Mouse (Mus musculus) forelimb bud, embryonic 11.5 days (tissue): Measurements from ENCODE around the gene Cuedc2.

Experiments
- DNase-seq: peaks from one replicate; pipeline ENCODE4 v3.0.0-alpha.2; 2012; ENCODE audit warnings: low read depth, low spot score

The Cuedc2 gene

DNA sequence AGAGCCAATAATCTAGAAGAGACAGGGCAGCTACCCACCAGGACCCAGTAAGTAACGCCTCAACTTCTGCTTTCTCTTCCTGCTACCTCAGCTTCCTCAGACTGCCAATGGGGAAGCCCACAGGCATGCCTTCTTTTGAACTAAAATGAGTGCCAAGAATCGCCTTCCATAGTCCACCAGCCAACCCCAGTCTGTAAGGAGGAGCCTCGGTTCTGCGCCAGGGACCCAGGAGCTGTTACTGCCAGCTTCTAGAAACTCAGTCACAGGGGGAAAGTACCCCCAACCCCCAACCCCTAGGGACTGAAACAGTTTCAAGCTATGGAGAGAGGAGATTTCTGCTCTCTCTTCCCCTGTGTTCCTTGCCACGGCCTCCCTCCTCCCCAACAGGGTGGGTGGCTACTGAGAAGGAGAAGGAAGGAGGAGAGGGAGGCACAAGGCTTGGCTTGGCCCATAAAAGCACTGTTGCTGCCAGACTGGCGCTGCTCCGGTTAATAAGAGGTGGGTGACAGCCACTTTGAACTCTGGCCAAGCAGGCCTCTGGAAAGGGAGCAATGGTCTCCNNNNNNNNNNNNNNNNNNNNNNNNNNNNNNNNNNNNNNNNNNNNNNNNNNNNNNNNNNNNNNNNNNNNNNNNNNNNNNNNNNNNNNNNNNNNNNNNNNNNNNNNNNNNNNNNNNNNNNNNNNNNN lies 927 bp upstream of the Cuedc2 start:
- DNase-seq = no peak

DNA sequence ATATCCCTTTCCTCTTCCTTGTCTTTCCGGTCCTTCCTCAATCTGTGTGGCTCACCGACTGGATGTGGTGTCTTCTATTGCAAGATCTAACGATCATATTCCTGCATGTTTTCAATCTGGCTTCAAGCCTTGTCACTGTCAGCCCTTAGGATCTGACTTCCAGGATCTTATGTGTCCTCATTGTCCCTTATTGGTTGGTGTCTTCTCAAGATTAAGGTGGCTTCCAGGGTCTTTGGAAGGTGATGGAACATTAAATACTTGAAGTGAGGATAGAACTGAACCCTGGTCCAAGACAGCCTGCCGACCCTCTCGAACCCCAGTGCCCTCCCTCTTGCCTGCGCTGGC lies 412 bp upstream of the Cuedc2 start:
- DNase-seq = no peak

DNA sequence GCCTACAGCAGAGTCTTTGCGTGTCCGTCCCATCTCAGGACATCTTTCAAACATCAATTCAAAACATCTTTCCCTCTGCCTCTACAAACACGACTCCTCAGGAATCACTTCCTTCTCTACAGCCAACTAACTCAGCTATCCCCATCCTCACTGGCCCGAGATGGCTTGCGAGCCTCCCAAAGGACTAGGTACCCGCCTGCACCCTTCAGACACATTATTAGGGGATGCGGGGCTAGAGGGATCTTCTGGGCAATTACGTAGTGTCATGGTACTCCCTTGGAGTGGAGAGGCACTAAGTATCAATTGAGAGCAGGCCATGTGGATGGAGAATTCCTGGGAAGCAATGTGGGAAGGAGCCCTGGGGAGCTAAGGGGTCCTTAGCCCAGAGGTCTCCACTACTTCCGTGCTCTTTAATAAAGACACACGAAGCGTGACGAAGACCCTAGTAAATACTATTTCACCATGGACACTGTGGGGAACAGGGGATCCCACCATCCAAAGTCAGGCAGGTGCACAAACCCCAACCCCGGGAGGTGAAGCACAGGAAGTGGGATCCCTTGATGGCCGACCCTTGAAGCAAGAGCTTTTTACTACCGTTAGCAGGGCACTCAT lies 677 bp downstream of the Cuedc2 start:
- no peak for DNase-seq

DNA sequence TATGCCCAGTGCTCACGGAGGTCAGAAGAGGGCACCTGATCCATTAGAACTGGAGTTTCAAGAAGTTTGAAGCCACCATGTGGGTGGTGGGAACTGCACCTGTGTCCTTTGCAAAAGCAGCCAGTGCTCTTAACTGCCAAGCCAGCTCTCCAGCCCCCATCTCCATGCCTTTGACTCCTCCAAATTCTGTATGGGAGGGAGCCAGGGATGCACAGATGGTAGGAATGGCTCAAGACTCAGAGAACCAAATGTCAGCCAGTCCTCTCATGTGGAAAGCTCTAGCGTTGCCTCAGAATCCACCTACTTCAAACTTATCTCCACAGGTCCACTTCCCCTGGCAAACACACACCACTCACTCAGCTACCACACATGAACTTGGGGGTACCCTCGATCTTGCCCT lies 4.6 kb downstream of the Cuedc2 start:
- no peak for DNase-seq

DNA sequence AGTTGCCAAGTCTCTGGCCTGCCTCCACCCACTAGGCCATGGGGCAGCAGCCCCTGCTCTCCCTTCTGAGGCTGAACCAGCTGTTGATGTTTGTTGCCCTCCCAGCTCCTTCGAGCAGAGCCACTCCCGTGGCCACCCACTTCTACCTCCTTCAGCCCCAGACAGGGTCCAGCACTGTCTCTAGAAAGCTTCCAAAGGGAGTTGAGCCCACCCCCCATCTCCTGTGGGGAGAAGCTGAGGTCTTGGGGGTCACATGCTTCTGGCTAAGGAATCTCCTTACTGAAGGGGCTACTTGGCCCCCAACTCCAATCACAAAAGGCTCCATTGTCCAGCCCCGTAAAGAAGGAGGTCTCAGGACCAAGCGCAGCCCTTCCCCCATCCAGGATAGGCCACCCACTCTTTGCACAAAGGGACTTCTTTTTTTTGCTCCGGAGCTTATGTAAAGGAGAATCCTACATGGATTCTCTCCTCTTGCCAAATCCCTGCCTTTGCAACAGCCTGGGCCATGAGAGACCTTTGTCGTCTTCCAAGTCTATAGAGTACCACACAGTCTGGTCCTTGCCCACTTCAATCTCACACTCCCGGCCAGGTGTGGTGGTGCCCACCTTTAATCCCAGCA lies 5.7 kb downstream of the Cuedc2 start:
- DNase-seq = no peak

DNA sequence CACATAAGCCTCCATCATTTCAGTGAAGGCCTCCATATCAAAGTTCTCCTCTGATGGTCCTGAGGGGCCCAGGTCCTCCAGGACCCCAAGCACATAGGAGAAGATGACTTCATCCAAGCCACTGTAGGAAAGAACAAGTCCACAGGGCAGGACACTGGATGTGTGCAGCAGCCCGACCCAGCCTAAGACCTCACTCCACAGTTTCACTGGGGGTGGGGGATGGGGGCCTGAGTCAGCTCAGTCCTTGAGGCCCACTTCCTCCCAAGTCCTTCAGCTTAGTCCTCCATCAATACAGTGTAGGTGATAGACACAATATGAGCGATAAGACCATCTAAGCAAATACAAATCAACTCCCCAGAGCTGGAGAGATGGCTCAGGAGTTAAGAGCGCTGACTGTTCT lies 6.6 kb downstream of the Cuedc2 start:
- no peak for DNase-seq

DNA sequence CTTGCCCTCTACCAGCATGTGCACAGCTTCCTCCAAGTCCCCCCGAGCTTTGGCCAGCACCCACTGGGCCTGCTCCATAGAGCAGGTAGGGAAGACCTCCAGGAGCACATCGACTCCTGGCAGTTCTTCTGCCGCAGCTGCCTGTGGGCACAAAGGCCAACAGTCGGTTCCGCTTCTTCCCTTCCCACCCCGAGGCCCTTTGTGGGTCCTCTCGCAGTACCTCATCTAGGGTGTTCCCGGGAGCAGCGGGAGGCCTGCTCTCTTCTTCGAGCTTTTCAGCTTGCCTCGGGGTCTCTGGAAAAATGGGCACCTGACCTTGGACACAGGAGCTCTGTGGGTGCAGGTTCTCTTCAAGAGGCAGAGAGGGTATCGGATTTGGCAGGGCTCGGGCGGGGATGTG lies 7.2 kb downstream of the Cuedc2 start:
- no peak for DNase-seq

DNA sequence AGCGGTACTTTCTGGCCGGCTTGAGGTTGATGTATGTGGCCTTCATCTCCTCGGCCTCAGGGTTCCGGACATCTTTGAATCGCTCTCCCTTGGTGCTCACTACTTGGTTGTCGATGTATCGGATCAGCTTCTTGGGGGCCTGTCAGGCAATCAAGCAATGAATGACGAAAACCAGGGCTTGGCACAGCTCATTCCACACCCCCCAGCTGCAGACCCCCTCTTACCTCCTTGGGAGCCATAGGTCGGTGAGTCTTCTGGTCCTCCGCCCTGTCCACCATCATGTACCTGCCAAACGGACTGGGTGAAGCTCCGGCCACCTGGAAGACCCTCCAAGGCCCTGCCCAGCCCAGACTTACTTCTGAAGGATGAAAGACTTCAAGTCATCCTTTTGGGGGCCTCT lies 7.8 kb downstream of the Cuedc2 start:
- no peak for DNase-seq

DNA sequence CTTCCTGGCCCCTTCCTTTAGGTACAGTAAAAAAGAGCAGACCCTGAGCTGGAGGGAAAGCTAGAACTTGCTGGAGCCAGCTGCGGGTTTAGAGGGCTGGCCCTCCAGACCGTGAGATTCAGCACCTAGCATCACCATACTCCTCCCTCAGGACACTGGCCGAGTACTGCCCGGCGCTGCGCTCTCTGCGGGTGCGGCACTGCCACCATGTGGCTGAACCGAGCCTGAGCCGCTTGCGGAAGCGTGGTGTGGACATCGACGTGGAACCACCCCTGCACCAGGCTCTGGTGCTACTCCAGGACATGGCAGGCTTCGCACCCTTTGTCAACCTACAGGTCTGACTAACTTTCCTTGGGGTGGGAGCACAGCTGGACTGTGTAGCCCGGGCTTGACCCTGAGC lies 8.6 kb downstream of the Cuedc2 start:
- peak; percentile 74 for DNase-seq

DNA sequence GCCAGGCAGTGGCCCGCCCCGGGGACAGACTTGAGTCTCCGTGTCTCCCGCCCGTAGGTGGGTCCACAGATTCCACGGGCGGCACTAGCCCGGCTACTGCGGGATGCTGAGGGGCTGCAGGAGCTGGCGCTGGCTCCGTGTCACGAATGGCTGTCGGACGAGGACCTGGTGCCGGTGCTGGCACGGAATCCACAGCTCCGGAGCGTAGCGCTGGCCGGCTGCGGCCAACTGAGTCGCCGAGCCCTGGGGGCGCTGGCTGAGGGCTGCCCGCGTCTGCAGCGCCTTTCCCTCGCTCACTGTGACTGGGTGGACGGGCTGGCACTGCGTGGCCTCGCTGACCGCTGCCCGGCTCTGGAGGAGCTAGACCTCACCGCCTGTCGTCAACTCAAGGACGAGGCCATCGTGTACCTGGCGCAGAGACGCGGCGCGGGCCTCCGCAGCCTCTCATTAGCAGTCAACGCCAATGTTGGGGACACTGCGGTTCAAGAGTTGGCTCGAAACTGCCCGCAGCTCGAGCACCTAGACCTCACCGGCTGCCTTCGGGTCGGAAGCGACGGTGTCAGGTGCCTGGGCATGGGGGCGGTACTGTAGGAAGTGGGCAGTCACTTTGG lies 9.4 kb downstream of the Cuedc2 start:
- DNase-seq = no peak

DNA sequence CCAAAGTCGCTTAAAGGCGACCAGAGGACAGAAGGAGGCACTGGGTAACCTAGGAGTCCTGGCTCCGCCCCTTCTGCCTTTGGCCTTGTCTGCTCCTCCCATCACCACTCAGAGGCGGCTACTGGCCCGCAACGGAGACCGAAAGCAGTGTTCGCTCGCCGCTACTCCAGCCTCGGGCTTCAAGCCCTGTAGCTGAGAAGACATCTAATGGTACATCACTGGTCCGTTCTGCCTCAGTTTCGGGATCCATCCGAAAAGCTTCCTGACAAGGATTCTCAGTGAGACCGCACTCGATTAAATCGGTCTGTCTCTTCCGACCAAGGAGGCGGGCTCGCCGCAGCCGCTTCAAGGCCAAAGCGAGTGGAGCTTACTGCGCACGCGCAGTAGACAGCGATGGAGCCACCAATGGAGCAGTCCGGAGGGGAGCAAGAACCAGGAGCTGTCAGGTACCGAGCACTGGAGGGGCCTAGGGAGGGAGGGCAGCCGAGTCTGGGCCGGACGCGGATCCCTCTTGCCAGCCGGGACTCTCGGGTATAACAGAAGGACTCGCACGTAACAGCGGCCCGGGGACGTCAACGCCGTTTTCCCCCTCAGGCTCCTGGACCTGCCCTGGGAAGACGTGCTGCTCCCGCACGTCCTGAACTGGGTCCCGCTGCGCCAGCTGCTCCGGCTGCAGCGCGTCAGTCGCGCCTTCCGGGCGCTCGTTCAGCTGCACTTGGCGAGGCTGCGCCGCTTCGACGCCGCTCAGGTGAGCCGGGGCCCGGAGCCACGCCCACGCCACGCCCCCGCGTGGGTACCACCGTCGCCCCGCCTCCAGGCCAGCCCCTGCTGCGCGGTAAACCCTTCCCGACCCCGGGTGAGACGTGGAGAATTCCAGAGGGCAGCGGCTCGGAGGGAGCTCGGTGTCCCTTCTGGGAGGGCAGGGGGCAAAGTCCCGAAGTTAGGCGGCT lies 10.1 kb downstream of the Cuedc2 start, which contains the start of gene Fbxl15:
Gene Fbxl15, plus strand, starts transcription at position 104 of the 950 bp plus-strand sequence.
- DNase-seq = peak; percentile 97

DNA sequence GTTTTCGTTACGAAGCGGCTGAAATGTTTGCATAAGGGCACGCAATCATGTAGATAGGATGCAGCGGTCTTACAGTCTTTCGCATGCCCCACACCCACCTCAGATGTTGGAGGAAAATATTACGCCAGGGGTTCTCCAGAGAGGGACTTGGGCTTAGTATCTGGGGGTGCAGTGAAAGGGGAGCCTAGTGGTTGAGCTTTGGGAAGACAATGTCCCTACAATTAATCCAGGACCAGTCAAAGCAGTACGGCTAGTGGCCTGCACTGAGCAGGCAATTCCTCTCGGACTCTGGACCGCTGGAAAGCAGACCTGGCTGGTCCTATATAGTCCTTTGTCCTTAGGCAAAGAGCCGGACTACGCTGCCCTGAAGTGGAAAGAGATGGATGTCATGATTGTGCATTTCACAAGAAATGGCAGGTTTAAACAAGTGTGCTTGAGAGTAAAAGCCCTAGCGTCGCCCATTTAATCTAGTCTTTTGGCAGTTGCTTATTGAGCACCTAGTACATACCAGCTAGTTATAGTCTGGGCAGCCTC lies 10.9 kb downstream of the Cuedc2 start:
- no peak for DNase-seq

DNA sequence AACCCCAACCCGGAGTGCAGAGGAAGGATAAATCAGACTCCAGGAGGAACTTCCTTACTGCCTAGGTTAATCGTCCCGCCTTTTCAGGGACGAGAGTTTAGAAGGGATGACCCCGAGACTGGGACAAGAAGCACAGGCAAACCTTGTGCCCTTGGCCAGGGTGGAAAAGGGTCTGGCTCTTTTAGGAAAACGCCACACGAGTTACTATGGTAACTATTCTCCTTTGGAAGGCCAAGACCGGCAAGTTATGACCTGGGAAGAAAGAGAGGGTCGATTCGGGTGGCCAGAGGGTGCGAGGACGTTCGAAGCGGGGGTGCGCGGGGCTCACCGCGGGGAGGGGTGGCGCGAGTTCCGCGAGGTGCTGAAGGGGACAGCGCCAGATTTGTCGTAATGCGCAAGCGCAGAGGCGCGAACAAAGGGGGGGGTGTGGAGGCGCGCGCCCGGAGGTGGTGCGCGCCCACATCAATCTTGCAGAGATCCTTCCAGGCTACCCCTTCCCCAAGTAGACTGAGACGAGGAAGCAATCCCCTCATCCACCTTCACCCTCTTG lies 11.7 kb downstream of the Cuedc2 start, which contains the start of gene Psd:
Gene Psd, minus strand, starts transcription at position 401 of the 550 bp plus-strand sequence.
- DNase-seq = no peak

DNA sequence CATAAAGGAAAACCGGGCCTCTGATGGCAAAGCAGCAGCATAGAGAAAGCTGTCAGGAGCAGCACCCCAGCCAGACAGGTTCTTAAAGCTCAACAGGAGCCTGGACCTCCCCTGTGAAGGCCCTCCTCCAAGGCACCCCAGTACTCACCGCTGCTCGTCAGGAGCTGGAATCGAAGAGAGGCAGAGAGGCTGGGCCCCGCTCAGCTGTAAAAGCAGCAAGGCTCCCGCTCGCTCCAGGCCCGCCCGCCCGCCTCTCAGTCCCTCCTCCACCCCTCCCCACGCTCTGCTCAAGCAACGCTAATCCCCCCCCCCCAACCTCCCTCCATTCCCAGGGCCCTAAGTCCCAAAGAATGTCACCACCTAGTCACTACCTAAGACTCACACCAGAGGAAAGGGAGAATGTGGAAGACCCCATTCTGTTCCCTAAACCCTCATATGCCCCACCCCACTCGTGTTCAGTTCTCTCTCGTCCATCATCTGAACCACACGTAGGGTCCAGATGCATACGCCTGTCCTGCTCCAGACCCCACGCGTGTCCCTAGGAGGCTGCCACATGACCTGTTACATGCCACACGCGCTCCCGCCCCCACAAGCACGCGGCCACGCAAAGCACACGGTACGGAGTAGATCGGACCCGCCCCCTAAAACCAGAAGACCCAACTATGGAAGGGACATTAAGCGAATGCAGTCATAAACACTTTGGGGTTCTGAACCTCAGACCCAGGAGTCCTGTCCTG lies 12.3 kb downstream of the Cuedc2 start:
- no peak for DNase-seq

DNA sequence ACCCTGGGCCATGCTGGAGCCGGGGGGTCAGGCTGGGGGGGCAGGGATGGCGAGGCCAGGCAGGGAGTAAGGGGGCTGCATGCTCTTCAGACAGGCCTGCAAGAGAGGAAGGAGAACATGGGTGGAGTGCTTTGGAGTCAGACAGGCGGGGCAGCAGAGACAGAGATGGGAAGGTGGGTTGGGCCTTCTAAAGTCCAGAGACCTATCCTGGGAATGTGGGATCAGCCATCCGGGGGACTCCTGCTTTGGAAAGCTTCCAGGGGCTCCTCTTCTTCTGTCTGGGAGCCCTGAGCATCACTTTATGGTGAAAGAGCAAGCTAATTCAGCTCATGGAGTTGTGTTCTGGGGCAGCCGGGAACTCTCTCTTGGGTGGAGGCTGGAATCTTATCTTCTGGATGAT lies 13.6 kb downstream of the Cuedc2 start:
- DNase-seq = no peak

DNA sequence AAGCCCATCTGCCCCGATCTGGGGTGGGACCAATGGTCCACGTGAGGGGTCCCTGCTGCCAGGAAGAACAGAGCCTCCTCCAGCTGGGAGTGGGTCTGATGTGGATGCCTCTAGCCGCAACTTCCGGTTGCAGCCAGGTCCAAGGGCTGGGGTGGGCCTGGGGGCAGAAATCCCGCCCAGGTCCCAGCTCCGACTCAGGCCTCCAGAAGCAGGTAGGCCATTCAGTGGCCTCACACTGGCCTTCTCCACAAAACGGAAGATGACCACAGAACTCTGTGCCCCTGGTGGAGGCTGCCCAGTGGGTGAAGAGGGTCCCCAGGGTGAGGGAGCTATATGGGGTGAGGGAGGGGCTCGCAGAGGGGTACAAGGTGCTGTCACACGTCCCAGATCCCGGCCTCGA lies 14.1 kb downstream of the Cuedc2 start:
- DNase-seq = no peak

DNA sequence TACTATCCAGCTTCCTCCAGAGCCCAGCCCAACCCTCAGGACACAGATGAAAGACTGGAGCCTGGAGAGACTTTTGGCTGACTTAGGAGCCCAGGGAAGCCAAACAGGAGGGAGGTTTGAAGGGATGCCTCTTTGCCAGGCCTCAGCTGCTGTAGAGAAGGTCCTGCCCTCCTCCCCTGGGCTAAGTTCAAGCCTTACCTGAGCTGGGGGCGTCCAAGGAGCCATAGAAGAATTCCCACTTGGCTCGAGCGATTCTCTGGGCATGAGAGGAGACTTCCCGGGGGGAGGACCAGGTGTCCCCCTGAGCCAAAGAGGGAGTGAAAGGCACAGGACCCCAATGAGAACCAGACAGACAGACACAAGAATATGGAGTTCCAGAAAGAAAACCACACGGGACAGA lies 14.8 kb downstream of the Cuedc2 start:
- DNase-seq = no peak

DNA sequence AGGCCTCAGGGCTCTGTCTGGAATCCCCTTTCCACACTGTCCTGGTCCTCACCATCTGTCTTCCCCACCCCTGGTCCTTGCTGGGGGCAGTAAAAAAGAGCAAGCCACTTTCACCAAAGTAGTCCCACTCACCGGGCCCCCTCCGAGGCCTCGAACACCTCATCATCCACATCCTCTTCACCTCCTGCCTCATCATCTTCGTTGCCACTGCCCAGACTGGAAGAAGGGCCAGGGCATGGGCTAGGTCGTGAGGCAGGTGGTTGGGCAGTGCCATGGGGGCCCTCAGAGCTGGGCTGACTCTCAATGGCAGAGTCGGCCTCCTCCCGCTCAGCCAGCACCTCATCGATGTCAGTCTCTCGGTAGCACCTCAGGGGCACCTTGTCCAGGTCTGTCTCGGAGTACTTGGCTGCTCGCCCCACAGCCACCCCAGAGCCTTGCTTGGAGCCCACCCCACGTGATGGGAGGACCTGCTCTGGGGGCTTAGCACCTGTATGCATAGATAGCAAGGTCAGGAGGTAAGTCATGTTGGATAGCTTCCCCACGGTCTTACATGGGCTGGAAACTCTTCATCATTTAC lies 15.4 kb downstream of the Cuedc2 start:
- no peak for DNase-seq

DNA sequence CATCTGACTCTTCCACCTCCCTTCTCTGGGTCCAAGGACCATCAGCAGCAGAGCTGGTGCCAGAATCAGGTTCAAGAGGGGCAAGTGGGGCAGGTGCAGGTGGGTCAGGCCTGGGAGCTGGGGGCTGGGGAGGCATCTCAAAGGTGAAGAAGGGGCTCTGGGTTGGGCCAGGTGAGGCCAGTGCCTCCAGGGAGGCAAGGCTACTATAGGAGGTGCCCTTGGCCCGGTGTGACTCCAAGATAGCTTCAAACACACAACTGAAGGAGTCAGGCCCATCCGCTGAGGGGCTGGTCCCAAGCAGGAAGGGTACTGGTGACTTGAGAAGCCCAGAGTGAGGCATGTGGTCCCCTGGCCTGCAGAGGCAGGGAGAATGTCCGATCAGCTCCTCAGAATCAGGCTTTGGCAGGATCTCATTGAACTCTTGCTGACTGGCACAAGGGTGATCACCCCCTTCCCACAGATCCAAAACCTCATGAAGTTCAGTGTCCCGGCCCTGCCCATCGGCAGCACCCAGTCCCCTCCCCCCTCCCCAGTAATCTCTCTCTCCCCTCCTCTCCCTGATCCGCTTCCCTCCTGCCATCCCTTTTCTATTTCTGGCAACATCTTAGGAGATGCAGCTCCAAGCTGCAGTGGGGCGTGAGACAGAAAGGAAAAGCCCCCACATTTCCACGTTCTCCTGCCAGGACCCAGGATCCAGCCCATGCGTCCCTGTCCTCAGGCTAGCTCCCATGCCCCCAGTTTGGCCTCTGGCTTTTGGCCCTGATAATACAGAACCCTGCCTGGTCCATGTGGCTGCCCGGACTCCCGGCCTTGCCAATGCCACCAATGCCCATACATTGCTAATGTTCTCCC lies 16.1 kb downstream of the Cuedc2 start:
- no peak for DNase-seq
